Mouse (Mus musculus) kidney, embryonic 15.5 days (tissue): Measurements from ENCODE around the gene Hpse. TPM values are rescaled to one million over a fixed set of nuclear protein-coding genes. Genes with fewer than 3 reads are reported as not detected.

Experiments
- ATAC-seq: fragments of 200-750 bp; cut with Nextera tagmentation; replicated peaks from 2 replicates; pipeline ENCODE4 v1.8.0; 2017; ENCODE audit warnings: moderate TSS enrichment; ENCODE audit not compliant: low FRiP score
- H3K27ac ChIP-seq: fragments of 300-500 bp; sonication (generic); 2 replicates; pipeline ENCODE4 v1.5.1; 2015; ENCODE audit warnings: mild to moderate bottlenecking, inconsistent platforms
- H3K27me3 ChIP-seq: fragments of 300-500 bp; sonication (generic); 2 replicates; pipeline ENCODE4 v1.6.1; 2015; ENCODE audit warnings: inconsistent platforms
- H3K36me3 ChIP-seq: fragments of 300-500 bp; sonication (generic); 2 replicates; pipeline ENCODE4 v1.6.1; 2015; ENCODE audit warnings: inconsistent platforms
- H3K4me1 ChIP-seq: fragments of 300-500 bp; sonication (generic); 2 replicates; pipeline ENCODE4 v1.6.1; 2015; ENCODE audit warnings: inconsistent platforms
- H3K4me2 ChIP-seq: fragments of 300-500 bp; sonication (generic); 2 replicates; pipeline ENCODE4 v1.6.1; 2015; ENCODE audit warnings: moderate library complexity, mild to moderate bottlenecking, inconsistent platforms
- H3K4me3 ChIP-seq: fragments of 300-500 bp; sonication (generic); replicated peaks from 2 replicates; pipeline ENCODE4 v1.5.1; 2015; ENCODE audit warnings: mild to moderate bottlenecking, inconsistent platforms
- H3K9ac ChIP-seq: fragments of 300-500 bp; sonication (generic); 2 replicates; pipeline ENCODE4 v1.6.1; 2015; ENCODE audit warnings: mild to moderate bottlenecking, inconsistent platforms
- H3K9me3 ChIP-seq: fragments of 300-500 bp; sonication (generic); replicated peaks from 2 replicates; pipeline ENCODE4 v1.6.1; 2016; ENCODE audit warnings: inconsistent platforms
- WGBS: fragments of 180-500 bp; shearing (Covaris S2); methylation state at CpG from one replicate; pipeline ENCODE4 v1.1.7; 2015; ENCODE audit warnings: mixed read lengths; 5-methylcytosine and 5-hydroxymethylcytosine counted together
- polyA plus RNA-seq: library from polyadenylated mRNA; unstranded; fragments of >200 nt; fragmentation: Nextera tagmentation; extraction: Ambion mirVana; gene quantifications from 2 replicates; pipeline ENCODE4 v1.2.1, GENCODE M21; 2015

The Hpse gene
- polyA plus RNA-seq, 1 experiment from 2014 or later: 4.2 TPM

GRCm38 (mm10) chr5:100632540-100633129, 86.9 kb downstream of the Hpse start:
- Histone ChIP-seq H3K4me2 (no peak overlapping the region), H3K9ac (no peak overlapping the region), H3K27ac (no peak overlapping the region), H3K4me3 (no peak overlapping the region), H3K4me1 (peaks cover 11% of the 10 kb centered on the region; the same call in 1 of the 2 replicates), H3K27me3 (no peaks in the 10 kb centered on the region), H3K36me3 (no peaks in the 10 kb centered on the region), H3K9me3 (no peaks in the 10 kb centered on the region)
- peak; percentile 52 for ATAC-seq
- WGBS: 76% methylated on average over 8 of the region's 8 CpGs

Other genes starting within 250 kb of the Hpse start
- gene Lin54, start 219.1 kb downstream of the Hpse start, polyA plus RNA-seq: 11.7 and 13.3 TPM in 2 replicates
- gene Cops4, start 201.4 kb downstream of the Hpse start, polyA plus RNA-seq: 192 and 194 TPM in 2 replicates
- gene Plac8, start 147.5 kb downstream of the Hpse start, polyA plus RNA-seq: 89.5 and 101 TPM in 2 replicates
- gene Coq2, start 44.6 kb downstream of the Hpse start, polyA plus RNA-seq: 60.8 and 62.5 TPM in 2 replicates
- gene Helq, start 78.9 kb upstream of the Hpse start, polyA plus RNA-seq: 14.2 and 15.4 TPM in 2 replicates
- 164 and 177 TPM in 2 replicates for gene Mrps18c, start 78.9 kb upstream of the Hpse start, polyA plus RNA-seq
- gene Abraxas1, start 101.2 kb upstream of the Hpse start, polyA plus RNA-seq: 34.3 and 36.5 TPM in 2 replicates
- 1.1 and 1.7 TPM in 2 replicates for gene Gpat3, start 126.0 kb upstream of the Hpse start, polyA plus RNA-seq